Mouse (Mus musculus) olfactory bulb, adult 2 months (tissue): ENCODE data around the gene 1110008P14Rik.

Experiments
- CTCF ChIP-seq: fragments of 200-500 bp; IDR thresholded peaks from 2 replicates; pipeline ENCODE4 v1.5.1; 2012; ENCODE audit warnings: low read depth, mild to moderate bottlenecking, low read length, moderate library complexity; ENCODE audit not compliant: insufficient read depth
- POLR2A ChIP-seq: fragments of 200-500 bp; IDR thresholded peaks from 2 replicates; pipeline ENCODE4 v1.6.1; 2012; ENCODE audit warnings: mild to moderate bottlenecking, low read depth, low read length, moderate library complexity; ENCODE audit not compliant: insufficient read depth

- TF ChIP-seq CTCF, result no peak
- TF ChIP-seq POLR2A, result peak; percentile 61
Measured at GRCm38 (mm10) chr2:32395946-32396621, 14.3 kb upstream of the 1110008P14Rik start.
